Mouse (Mus musculus) kidney, adult 9 months (tissue): ENCODE measurements around the gene Akr1b10.
"Not testable (repeated sequence)": the region's sequence is repeated elsewhere in the genome, so short reads cannot be mapped to it uniquely, and the experiment has no call there.

Experiments
- DNase-seq: peaks from one replicate; pipeline ENCODE4 v3.0.0; 2022

Akr1b10 gene

DNA sequence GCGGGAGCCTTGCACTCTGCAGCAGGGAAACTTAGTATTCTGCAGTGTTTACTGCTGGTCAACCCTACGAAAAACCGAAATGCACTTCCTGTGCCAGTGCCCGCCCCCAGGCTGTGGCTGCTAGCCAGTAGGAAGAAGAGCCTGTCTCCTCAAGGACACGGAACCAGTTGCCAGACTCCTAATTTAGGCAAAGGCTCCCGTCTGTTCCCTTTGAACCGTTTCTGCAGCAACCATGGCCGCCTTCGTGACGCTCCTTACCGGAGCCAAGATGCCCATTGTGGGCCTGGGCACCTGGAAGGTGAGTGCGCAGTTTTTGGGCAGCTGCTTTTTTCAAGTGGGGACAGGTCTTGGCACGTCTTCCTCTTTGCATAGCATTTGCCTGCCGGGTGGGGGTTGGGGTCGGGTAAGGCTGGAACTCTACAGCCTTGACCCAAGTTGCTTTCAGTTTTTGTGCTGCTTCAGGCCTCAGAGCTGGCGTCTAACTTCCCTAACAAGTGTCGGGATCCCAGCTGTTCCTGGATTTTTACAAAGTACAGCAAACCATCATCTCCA is at the start of gene Akr1b10:
Gene Akr1b10 (plus strand): TSS at position 109 of the 552 bp plus-strand sequence.
- peak; percentile 90 for DNase-seq

DNA sequence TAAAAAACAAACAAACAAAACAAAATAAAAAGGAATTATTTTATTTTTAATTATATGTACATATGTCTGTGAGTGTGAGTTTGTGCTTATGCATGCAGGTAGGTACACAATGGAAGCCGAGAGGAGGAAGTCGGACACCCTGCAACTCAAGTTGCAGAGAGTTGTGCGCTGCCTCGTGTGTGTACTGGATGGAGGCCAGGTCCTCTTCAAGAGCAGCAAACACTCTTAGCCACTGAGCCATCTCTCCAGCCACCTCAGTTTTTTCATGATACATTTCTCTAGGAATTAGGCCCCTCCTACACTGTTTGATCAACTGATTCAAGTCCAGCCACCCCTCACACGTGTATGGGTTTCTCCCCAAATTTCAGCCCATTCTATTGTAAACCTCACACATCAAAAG is 49.3 kb upstream of the Akr1b10 start:
- peak; percentile 30 for DNase-seq

DNA sequence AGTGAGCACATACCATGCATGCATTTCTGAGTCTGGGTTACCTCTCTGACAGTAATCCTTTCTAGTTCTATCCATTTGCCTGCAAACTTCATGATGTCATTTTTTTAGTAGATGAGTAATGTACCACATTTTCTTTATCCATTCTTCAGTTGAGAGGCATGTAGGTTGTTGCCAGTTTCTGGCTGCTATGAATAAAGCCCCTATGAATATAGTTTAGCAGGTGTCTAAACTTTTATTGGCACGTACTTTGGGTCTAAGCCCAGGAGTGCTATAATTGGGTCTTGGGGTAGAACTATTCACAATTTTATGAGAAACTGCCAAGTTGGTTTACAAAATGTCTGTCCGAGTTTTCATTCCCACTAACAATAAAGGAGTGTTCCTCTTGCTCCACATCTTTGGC is 46.2 kb upstream of the Akr1b10 start:
- DNase-seq: no peak

DNA sequence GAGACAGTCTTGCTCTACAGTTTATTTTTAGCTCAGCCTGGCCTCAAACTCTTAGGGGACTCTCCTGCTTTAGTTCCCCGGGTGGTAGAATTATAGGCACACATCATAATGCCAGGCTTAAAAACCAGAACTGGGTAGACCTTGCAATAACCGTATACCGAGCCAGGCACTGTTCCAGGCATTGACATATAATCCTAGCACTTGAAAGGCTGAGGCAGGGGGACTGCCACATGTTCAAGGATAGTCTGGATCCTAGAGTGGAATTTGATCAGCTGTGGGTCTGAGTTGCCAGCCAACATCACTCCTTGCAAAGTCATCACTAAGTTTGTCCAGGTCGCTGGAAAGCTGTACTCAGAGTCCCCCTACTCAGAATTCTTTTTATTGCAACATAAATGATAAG is 42.0 kb upstream of the Akr1b10 start:
- DNase-seq: no peak

DNA sequence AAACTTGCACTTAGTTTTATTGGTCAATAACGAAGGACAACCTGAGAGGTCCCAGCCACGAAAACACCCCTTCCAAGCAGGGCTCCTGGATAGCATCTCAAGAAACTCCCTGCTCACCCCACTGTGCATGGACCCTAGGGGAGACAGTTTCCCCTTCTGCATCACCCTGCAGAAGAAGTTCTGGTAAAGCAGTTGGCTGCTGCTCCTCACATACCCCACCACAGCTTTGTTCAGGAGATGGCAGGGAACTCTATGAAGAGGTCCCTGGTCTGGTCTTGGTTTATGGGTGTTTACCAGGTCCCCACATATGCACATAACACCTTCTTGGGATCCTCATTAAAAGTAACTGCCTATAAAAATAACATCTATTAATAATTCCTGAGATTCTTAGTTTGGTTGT is 41.5 kb upstream of the Akr1b10 start:
- DNase-seq: no peak

DNA sequence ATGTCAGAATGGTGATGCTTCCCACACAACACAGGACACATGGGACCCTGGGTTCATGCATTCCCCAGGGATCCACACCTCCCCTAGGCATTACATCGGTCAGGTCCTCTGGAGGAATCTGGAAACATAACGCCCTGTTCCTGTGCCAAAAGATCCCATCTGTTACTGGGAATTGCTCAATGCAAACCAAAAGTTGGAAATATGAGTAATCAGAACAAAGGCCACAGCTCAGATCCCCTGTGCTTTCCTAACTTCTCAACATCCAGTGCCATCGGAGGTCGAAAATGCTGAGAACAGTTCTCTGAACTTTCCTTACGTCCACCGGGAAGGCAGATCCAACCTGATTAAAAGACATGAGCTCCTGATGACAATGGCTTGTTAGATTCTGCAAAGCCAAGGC is 40.6 kb upstream of the Akr1b10 start:
- no peak for DNase-seq

DNA sequence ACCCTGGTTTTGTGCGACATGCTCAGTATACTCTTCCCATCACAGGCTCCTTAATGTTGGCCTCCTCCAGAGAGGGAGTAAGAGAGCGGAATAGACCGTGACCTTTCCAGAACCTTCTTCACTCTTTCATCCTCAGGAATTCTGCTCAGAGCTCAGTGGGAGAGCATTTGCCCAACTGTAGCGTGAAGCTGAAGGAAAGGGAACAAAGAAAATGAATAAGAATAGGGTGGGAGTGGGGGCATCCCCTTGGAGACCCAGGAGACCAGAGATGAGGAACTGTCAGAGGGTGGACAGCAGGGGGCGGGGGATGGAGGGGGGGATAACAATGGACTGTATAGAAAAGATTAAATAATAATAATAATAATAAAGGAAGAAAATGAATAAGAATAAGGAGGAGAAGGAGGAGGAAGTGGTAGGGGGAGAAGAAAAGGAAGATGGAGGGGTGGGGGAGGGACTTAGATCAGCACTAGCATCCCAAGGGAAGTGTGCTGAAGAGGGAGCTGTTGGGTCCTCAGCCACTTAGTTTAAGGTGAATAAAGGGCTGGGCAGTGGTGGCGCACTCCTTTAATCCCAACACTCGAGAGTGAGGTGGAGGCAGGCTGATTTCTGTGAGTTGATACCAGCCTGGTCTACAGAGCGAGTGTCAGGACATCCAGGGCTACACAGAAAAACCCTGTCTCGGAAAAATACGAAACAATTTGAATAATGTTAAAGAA is 39.7 kb upstream of the Akr1b10 start:
- no peak for DNase-seq

DNA sequence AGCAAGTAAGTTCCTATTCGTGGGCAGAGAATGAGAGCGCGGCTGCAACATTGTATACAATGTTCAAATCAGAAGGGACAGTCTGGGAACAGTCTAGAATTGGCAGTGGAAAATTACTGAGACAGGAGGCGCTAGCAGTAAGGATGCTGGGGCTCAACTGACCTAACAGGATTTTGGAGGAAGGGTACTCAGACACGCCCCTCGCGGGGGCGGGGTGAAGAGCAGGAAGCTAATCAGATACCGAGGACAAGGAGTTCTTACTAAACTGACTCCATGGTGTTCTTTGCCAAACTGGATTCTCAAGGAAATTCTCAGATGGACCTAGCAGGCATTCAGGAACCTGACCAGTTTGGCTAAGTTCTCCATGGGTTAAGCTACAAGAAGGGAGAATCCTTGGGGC is 39.1 kb upstream of the Akr1b10 start:
- no peak for DNase-seq

DNA sequence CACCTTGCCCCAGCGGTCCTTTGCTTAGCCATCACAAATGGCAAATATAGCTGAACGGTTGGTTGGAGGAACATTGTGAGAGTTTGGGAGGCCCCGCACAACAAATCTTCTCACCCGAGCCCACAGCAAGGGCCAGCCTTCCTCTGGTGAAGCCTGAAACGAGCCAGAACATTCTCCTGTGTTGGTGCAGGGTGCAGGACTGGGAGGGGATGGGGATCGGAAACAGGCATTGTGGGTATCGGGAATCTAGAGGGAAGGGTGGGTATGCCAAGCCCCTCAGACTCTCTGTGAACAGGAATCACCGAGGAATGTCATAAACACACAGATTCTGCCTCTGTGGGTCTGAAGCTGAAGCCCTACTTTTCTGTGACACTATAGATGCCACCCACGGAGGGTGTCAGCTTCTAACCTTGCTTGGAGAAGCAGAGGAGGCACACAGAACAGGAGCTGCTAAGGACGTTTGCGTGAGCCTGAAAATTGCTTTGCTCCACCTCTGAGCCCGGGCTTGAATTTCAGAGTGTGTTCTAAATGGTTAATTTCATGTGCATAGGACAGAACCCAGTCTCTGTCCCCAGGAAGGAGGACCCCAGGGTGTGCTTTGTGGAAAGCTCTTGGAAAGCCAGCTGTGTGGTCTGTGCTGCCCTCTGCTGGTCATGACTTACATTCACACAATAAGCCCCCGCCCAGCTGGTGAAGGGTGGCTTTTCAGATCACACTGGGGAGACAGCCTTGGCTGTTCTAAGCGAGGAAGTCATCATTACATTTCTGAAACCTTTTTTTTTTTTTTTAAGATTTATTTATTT is 37.7 kb upstream of the Akr1b10 start:
- peak; percentile 58 for DNase-seq

DNA sequence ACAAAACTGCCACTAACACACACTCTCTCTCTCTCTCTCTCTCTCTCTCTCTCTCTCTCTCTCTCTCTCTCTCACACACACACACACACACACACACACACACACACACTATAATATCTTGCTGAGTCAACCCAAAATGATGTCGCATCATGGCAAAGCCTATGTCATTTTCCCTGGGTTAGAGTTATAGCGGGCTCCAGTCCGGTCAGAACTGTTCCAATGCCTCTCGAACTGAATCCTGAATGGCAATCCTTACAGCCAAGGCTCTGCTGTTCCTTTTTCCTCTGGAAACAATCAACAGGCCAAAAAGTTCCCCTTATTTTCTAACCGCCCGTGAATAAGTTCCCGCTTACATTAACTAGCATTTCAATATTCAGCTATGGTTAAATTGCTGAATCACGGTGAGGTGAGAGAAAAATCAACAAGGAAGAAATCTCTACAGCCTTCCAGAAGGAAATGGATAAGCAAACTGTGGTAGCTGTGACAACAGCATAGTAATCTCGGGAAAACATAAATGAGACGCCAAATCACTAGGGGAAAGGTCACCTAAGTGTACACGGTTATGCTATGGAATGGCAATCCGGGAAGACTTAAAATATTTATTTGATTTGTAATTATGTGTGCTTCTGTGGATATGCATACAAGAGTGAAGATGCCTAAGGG is 33.9 kb upstream of the Akr1b10 start:
- no peak for DNase-seq

DNA sequence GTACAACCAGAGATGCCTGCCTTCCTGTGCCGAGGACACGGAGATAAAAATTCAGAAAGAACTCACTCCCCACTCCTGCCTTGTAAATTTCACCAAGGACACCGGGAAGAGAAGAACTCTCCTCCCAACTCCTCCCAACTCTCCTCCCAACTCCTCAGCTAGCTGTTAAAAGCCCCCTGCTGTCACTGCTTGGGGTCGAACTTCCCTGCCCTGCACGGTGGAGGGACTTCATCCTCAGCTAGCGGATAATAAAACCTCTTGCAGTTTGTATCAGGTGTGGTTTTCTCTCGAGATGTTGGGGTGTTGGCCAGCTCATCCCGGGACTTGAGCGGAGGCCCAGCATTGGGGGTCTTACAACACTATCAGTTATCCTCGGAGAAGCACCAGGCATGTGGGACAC is 32.5 kb upstream of the Akr1b10 start:
- DNase-seq: not testable (repeated sequence)

DNA sequence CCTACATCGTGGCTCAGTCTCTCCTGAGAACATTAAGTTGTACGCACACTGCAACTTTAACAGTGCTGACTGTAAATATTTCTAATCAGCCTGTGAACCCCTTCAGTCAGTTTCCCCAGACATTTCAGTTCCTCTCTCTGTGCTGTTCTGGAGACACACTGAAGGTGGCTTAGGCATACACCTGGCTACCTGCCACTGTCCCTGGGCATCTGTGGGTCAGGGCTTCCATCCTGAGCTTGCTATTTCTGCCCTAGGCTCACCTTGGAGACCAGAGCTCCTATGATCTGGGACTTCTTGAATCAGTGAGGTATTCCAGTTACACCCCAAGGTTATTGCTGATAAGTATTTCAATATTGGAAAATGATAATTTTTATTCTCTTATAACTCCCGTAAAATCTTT is 31.6 kb upstream of the Akr1b10 start:
- DNase-seq: no peak

DNA sequence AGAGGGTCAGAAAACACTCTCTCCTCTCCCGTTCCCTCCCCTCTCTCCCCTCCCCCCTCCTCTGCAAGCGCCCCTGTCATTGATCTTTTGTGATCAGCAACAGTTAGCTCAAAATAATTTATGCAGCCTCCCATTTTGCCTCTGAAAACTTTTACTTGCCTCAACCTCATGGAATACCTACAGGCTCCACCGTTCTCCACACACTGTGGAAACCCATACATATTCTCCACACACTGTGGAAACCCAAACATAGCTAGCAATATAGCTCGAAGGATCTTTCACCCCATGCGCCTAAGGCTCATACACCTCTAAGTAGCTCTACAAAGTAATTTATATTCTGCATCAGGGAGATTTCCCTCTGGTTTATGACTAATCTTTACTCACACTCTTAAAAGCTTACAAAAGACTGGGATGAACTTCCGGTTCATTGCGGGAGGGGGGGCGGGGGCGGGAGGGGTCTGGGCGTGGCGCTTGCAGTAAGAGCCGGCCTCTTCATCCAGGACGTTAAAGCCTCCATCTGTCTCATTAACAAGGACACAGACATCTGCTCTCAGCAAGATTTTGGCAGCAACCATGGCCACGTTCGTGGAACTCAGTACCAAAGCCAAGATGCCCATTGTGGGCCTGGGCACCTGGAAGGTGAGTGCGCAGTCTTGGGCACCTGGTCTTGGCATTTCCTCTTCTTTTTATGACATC is 30.2 kb upstream of the Akr1b10 start, which contains the start of gene Akr1b8:
Gene Akr1b8 (plus strand): TSS at position 462 of the 696 bp plus-strand sequence.
- no peak for DNase-seq

DNA sequence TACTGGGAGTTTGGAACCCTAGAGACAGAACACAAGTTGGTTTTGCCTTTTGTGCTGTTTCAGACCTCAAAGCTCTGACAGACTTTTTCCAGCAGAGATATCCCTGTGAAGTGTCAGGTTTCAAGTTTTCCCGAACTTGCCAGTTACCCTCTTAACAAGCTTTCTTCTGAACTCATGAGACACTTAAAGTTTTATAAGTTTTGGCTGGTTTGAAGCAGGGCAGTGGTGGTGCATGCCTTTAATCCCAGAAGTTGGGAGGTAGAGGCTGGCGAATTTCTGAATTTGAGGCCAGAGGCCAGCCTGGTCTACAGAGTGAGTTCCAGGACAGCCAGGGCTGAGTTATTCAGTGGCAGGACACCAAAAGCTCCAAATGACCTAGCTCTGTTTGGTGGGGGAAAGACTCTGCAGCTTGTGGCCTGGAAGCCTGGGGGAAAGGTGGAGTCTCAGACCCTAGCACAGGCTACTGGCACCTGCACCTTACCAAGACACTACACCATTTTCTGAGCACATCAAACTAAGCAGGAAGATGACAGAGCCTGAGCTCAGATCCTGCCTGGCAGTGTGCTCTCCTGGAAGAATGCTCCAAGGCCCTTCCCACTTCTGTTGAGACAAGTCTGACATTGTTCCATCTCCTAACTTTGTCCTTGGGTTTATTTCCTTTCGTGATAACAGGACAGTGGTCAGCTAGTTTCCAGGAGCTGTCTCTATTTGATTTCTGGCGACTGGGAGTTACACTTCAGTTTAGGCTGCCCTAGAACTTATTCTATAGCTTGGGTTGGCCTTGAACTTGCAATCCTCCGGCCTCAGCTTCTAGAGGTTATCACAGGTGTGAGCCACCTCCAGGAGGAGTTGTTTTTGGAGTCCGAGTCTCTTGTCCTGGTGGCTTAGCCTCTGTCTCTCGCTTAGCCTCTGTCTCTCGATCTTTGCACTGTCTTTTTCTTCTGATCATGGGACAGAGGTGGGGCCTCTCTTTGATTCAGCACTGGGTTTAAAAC is 29.4 kb upstream of the Akr1b10 start:
- DNase-seq: no peak

DNA sequence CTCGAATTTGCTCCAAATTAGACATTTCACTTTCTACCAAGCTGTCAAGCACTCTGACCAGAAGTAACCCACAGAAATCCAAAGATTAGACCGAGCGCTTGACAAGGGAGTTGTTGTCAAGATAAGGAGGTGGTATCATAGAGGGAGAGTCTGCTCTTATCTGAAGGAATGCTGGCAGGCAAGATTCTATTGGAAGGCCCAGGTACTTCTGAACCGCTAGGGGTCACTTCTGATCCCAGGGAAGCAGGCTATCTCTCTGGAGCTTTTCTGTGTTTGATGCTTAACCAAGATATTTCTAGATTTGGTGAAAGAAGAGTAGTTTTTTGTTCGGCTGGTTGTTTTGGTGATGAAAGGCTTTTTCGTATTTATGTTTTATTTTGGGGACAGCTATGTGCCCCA is 28.7 kb upstream of the Akr1b10 start:
- DNase-seq: no peak

DNA sequence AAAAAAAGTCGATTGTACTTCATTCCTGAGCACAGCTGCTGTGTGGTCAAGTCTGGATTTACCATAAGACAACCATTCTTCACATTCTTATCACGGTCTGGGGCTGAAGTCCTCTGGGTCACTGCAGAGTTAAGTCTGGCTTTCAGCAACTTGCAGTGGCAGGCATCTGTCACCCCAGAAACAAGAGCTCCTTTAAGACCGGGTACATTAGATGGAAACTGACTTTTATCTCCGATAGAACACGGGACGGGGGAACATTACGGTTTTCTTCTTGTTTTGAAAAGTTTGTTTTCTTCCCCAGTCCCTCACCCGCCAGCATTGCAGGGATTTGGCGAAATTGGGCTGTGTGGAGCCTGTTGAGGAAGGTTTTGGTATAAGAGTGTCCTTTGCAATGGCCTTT is 28.2 kb upstream of the Akr1b10 start:
- no peak for DNase-seq

DNA sequence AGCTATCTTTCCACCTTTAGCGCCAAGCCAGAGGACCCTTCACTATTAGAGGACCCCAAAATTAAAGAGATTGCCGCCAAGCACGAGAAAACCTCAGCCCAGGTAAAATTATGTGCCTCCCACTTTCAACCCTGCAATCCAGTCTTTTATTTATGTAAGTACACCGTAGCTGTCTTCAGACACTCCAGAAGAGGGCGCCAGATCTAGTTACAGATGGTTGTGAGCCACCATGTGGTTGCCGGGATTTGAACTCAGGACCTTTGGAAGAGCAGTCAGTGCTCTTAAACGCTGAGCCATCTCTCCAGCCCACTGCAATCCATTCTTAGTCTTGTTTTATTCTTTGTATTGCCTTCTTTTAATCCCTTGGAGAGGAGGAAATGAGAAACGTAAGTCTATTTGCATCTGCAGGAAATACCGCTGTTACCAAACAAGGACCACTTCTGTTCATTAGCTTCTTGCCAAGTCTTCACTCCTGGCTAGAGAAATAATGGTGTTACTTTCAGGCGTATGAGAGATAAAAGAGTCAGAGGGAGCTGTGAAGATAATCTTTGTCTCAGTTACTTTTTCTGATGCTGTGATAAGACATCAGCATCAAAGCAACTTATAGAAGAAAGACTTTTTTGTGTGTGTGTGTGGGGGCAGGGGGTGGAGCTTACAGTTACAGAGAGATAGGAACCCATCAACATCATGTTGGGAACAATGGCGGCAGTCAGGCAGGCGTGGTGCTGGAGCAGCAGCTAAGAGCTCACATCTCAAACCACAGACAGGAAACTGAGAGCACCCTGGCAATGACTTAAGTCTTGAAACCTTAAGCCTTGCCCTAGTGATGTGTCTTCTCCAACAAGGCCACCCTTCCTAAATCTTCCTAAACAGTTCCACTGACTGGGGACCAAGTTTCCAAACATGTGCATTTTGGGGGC is 19.5 kb upstream of the Akr1b10 start:
- DNase-seq: no peak

DNA sequence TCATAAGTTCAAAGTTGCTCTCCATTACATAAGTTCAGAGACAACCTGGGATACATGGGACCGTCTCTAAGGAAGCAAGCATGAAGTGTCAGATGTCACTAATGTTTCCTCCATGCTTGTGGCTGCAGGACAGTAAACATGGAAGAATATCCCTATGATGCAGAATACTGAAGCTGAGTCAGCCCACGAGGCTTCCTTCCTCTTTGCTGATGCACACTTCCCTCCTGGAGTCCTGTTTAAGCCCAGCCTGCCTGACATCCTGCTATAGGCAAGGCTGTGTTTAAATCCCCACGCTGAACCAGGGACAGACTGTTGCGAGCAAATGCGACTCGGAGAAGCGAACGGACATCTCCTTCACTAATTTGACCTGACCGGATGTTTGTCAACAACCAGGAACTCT is 16.0 kb upstream of the Akr1b10 start:
- no peak for DNase-seq

DNA sequence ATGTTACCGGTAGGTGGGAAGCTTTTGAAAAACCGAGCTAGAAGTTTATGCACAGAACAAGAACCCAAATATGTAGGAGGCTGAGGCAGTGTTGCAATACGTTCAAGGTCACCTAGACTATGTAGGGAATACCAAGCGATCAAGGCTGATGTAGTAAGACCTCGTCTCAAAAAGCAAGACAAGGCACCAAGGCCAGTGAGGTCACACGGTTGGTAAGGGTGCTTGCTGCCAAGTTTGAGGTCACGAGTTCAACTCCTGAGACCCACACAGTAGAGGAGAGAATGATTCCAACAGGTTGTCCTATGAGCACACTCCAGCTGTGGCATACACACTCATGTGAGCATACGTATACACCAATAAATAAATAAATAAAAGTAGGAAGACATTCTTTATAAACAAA is 13.9 kb upstream of the Akr1b10 start:
- DNase-seq: no peak

DNA sequence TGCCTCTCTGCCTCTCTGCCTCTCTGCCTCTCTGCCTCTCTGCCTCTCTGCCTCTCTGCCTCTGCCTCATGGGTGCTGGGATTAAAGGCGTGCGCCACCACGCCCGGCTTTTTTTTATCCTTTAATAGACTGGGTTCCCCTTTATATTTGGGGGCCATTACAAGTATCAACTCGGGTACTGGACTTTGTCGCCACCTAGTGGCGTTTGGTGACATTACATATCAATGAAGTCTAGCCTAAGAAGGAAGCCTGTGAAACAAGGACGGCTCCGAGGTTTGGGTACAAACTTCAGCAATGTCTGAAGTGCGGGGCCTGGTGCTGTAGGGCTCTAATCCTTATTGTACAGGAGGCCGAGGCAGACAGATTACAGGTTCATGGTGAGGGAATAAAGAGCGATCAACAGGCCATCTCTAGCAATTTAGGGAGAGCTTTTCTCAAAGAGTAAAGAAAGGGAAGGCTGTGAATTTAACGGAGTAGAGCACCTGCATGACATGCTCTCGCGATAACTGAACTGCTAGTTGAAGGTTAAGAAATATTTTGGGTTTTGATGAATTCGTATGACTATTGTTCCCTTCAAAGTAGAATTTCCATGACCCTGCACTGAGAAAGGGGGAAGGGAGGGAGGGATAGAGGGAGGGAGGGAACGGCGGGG is 12.2 kb upstream of the Akr1b10 start:
- DNase-seq: peak; percentile 86
